Mouse (Mus musculus) v-Abl transformed pro-B cells (cell line): Measurements from ENCODE around the gene Baat.

Source experiments
- in situ Hi-C, 2 experiments: fragments of 400-800 bp; cut with MboI; formaldehyde crosslinking; loops; one replicate each; pipeline ENCODE4 v1.15.1; 2025; ENCODE audit not compliant: unreplicated experiment in 2 of 2

The Baat gene

DNA sequence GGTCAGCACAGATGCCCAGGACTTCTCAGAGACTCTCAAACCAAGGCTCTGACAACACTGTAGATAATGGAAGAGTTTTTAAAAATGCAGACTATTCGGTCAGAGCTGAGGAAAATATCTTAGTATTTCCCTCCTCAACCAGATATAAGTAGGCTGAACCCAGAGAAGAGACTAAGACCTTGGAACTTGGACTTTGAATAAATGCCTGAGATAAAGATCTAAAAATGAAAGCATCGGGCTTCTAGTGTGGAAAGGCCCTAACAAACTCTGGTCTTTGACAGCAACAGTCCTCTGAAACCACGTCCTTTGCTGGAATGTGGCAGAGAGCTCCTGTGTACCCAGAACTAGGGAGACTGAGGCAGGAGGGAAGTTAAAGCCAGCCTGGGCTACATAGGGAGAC is at the start of gene Baat:
Gene Baat (minus strand): TSS at position 172 of the 400 bp plus-strand sequence.
- in situ Hi-C loops: no loop called here

DNA sequence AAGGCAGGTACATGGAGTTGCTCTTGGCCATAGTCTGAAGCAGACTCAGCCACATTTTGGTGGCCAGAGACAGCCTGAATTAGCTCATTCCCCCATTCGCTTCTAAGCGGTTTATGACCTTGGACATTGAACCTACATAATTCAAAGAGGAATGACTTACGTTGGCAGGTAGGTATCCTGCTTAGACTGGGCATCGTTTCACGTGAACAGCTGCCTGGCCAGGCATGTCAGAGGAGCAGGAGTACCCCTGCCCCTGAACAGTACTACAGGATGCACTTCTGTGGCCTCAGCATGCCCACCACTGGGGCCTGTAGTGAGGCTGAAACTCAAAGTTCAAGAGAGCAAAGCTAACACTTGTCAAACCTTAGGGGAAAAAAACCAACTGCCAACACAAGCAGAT is 47.0 kb upstream of the Baat start:
- in situ Hi-C loops: no loop called here

DNA sequence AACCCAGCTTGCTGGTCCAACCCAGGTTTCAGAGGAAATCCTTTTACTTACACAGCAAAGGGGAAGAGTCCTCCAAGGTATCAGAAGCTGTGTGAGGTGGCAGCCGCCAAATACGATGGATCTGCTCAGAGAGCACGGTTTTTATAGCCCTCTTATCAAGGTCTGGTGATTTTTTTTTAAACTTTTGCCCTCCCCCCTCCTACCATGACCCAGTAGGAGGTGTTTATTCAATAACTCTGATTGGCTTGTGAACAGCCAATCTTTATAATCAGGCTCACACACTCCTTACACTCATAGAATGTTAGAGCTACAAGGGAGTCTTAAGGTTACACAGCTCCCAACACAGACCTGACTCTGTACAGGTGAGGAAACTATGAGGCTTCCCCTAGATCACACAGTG is 43.0 kb upstream of the Baat start, which contains the start of gene Aldob:
Gene Aldob (minus strand): TSS at position 164 of the 400 bp plus-strand sequence.
- in situ Hi-C loops: no loop called here

DNA sequence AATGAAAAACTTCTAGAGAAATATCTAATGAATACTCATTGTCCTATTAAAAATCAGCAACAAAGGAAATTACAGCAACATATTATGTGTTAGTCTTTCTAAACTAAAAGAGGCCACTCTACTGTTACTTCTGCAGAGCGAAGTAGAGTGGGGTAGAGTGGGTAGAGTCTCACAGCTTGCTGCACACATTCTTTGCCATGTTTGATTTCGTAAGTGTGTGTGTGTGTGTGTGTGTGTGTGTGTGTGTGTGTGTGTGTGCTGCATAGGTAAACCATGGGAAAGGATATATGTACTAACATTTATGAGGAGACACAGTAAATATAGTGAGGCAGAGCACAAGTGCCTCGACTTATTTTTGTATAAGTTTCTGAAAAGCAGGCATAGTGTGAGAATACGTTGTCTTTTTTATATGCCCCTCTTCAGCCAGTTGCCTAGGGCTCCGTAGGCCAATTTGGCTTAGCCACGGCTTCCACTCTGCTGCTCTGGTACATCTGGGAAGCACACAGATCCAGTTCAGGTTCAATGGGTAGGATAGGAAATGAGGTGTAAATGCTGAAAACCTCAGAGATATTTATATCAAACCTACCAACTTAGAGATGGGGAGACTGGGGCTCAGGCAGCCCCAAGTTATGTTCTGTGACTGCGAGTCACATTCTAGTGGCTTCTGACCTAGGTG is 41.3 kb upstream of the Baat start:
- in situ Hi-C loops: no loop called here

DNA sequence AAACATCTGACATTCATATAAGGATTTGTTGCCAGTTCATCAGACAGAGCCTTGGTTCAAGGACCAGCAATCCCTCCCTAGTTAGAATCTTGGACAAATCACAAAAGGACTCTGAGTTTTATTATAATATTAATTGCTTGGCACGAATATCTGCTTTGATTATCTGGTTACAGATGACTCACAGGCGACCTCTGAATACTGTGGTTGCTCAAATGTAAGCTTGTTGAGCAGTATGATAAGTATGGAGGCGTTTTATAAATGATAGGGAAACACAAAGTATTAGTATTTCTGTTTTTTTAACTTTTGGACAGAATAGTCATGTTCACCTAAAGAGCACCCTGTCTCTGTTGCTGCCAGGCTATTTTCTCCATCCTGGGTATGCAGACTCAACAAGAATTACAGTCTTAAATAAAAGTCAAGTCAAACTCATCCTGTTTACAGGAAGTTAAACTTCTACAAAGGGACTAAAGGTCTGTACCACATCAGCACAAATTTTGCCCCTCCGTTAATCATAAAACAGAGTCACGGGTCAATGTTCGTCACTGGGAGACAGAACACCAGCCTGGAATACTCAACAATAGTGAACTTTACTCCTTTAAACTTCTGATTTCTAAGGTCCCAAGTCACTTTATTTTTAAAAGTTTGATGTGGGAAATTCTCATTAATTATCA is 40.7 kb upstream of the Baat start:
- in situ Hi-C loops: no loop called here

DNA sequence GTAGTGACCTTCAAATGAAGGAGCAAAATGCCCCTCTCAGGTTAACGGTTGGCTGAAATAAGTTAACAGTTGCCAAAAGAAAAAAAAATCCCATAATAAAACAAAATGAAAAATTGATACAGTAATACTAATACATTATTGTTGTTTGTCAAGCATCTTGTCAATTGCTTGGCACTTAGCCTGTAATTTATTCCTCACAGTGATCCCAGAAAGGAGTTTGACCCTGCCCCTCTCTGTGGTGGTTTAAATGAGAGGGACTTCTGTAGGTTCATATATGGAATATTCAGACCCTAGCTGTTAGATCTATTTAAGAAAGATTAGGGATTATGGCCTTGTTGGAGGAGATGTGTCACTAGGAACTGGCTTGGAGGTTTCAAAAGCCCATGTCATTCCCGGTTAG is 39.7 kb upstream of the Baat start:
- in situ Hi-C loops: no loop called here

DNA sequence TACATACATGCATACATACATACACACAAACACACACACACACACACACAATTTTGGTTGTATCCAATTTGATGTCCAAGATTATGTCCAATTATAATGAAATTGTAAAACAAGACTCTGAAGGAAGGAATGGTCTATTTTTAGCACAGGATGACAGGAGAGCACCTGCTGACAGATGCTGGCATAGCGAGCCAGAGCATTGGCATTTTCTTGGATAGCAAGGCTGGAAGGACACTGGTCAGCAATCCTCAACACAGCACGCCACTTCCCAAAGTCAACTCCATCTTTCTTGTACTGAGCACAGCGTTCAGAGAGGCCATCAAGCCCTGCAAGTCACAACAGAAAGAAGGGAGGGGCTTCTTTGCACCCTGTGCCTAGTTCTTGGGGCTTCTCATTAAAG is 34.6 kb upstream of the Baat start:
- in situ Hi-C loops: no loop called here

DNA sequence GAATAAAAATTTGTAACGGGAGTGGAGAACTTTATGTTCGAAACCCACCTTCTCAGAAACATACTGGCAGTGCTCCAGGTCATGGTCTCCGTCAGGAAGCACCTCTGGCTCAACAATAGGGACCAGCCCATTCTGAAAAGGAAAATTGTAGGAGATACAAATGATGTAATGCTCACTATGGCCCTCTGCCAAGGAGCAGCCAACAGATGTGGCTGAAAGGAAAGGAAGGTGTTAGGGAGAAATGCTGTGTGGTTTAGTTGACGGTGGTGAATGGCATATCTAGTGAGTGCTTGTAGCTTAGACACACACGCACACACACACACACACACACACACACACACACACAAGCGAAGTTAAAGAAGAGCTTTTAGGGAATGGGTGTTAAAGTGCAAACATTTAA is 33.3 kb upstream of the Baat start:
- in situ Hi-C loops: no loop called here

DNA sequence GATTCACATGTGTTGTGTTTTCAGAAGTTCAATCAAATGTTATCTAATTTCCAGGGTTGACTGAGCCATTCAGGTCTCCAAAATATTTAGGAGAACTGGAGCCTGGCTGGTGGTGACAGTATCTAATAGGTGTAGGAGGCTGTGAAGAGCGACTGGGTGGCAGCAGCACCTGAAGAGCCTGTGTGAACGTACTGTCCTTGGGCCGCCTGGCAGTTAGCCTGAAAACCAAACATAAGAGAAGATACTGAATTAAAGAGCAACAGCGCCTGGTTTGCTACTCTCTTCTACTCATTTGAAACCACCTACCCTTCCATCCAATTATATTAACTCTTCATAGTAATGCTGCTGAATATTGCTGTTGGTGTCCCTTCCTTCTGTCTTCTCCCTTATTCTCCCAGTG is 30.3 kb upstream of the Baat start:
- in situ Hi-C loops: no loop called here

DNA sequence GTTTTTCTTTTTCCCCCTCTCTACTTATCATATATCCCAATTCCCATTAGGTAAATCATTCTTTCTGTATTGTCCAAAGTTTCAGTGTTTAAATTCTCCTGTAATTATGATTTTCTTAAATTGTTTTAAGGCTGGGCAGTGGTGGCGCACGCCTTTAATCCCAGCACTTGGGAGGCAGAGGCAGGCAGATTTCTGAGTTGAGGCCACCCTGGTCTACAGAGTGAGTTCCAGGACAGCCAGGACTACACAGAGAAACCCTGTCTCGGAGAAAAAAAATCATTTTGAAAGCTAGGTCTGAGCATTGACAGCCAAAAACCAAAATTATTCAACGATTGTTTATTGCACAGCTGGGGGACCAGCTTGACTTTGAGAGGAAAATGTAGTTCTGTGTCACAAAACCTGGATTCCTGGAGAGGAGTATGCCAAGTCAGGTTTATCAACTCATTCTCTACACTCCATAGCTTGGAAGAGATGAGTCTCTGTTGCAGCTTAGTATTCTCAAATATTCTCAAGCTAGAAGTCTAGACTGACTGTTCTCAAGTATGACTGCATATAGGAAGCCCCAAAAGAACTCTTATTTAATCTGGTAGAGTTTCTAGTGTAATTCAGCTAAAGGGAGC is 29.4 kb upstream of the Baat start:
- in situ Hi-C loops: no loop called here

DNA sequence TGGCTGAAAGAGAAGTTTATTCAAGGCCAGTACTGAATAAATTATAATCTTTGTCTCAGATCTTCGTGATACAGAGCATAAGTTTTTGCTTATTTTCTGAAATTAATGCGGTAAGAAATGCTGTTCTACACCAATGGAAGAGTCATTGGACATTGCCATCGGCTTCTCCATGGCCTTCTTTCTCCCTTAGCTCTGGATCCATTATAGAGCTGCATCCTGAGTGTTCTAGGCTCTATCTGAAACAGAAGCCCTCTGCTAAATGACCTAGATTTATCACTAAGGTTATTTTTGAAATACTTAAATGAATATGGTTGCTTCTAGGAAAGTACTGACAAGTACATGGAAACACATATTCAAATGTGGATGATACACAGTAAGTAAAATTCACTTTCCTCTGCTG is 28.7 kb upstream of the Baat start:
- in situ Hi-C loops: no loop called here

DNA sequence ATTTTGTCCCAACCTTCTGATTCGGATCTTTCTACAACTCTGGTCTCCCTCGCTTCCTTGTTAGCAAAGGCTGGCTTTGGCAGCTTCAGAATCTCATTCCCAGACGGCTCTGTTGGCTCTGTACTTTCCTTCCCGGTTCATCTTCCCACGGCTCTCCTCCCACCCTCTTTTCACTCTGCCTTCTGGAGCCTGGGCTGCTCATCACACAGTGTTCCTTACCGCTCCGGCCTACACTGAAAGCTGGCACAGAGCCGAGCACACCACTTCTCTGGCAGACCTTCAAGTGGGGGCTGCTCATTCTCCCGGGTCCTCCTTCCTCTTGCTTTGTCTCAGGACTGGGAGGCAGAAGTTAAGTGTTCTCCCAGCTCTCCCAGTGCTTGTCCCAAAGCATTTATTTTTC is 16.2 kb upstream of the Baat start:
- in situ Hi-C loops: loop anchor here (5.0 kb wide), 2 partner anchors 110 to 370 kb away; partner anchors contain the start of gene Rnf20 (in 2 of the 2)

DNA sequence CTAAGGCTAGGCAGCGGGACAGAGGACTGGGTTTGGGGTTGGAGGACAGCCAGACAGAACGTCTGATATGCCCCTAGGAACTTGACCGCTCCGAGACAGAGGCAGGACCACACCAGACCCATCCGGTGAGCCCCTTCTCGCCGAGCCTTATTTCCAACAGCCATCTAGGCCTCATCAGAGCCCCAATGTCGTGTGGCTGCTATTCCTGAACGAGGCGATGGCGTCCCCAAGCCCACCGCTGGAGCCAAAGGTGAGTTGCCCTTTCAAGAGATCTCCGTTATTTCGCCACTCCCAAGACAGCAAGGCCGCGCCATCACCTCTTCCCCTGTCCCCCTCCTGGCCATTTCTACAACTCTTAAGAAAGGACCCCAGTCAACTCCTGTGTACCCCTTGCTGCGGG is 15.0 kb upstream of the Baat start:
- in situ Hi-C loops: loop anchor here (5.0 kb wide), 2 partner anchors 111 to 369 kb away; partner anchors contain the start of gene Rnf20 (in 2 of the 2)

DNA sequence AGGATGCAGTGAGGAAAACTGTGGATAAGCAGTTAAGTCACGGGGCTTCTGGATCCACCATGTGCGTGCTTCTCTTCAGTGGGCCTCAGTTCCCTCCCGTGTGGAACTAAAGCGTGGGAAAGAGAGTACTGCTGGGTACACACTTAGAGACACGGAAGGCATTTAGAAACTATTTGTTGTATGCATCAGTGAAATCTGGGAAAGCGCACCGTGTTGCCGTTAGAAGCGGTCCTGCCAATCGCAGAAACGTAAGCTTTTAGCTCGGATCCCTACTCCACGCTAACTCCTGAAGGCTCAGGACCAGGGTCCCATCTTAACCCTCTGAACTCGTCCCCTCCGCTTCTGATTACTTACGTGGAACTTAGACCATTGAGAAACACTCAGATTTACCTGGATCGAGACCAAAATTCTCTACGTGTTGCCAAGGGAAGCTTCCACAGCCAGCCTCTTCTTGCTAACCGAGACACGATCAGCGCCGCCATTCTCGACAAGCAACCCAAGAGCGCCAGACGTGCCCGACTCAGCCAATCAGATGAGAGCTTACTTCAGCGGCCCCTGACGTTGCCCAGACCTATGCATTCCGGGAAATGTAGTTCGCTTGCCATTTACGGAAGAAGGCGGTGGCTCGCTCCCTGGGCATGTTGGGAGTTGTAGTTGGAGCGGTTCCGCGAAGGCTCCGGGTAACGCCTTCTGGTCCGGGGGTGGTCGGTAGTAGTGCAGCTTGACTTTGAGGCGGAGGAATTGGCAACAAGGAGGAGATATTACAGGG is 14.4 kb upstream of the Baat start, which contains the start of the genes Mrpl50 and Zfp189:
Gene Mrpl50 (minus strand): TSS at position 522 of the 769 bp plus-strand sequence.
Gene Zfp189 (plus strand): TSS at position 605 of the 769 bp plus-strand sequence.
- in situ Hi-C loops: loop anchor here (5.0 kb wide), 2 partner anchors 112 to 368 kb away; partner anchors contain the start of gene Rnf20 (in 2 of the 2)

DNA sequence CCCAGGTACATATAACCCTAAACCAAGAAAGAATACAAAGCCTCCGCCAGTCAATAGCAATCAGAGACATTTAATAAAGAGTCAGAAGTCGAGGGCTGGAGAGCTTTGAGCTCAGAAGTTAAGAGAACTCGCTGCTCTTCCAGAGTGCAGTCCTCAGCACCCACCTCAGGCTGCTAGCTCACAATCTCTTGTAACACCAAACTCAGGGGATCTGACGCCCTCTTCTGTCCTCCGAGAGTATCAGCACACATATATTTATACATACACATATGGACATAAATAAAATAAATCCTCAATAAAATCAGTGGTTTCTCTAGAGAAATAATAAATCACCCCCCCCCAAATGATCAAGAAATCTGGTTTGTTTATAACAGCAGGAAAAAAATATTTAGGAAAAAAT is 13.1 kb upstream of the Baat start:
- in situ Hi-C loops: loop anchor here in 1 of 2 experiments (10.0 kb wide), 1 partner anchor 365 kb away; no protein-coding TSS in a partner anchor

DNA sequence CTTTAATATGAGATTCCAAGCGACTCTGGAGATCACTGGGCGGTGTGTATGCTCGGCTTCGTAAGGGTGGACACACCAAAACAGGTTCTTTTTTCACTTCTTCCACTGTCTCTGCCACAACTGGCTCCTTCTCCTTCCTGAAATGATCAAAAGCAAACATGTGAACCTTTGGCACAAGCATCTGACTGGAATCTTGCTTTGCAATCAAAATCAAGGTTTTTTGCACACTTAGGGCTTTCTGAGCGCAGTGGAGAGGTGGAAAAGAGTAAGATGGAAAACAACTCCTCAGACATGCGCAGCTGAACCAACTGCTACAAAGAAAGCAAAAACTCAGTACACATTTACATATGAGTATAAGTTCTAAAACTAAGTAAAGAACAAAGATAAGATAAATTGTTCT is 8.1 kb upstream of the Baat start:
- in situ Hi-C loops: loop anchor here in 1 of 2 experiments (10.0 kb wide), 1 partner anchor 360 kb away; no protein-coding TSS in a partner anchor

DNA sequence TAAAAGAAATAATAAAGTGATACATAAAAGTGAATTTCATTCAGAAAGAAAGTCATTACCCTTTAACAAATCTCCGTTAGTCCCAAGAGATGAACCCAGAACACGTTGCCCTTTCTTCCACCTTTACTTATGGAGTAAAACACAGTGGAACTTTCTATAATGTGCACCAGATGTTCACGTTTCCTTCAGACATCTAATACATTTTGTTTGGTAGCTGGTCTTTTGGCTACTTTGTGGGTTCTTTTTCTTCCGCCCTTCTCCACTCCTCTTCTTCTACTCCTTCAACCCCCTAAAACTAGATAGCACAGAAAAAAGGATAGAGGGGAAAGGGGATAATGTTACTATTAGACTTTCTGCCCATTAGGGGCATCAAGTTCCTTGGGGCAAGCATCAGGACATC is 6.3 kb upstream of the Baat start:
- in situ Hi-C loops: loop anchor here in 1 of 2 experiments (10.0 kb wide), 1 partner anchor 358 kb away; no protein-coding TSS in a partner anchor

DNA sequence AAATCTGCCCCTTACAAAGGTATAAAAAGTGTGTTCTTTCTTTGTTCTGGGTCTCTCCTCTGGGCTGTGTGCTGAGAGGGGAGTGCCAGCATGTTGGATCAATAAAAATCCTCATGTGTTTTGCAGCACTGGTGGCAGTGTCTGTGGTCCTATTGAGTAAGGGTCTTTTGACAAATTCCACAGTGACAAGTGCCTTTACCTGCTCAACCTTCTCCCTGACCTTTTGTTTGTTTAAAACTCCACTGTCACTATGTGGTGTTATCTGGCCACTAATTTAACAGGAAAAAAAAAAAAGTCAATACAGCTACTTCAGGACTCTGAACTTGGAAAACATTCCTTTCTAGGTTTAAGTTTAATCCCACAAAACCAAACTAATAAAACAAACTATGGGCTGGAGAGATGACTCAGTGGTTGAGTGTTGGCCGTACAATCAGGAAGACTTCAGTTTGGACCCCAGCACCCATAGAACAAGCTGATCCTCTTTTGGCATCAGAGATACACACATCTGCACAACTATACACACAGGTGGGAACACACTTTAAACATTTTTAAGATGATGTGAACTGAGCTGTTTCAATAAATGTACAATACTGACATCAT is 4.0 kb upstream of the Baat start:
- in situ Hi-C loops: loop anchor here in 1 of 2 experiments (10.0 kb wide), 1 partner anchor 356 kb away; no protein-coding TSS in a partner anchor

DNA sequence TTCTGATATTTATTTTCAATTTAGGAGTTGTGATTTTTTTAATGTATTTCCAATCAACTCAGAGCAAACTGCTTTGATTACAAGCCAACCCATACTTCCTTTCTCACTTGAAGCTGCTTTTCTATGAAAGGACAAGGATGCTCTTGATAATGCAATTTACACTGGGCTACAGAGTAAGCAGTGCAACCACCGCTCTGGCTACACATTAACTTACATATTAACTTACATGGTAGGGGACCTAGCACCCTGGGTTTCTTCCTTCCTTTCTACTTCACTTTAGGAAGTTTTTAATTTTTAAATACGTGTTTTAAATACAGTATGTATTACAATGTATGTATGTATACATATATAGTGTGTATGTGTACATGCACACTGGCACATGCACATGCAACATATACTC is 2.8 kb upstream of the Baat start:
- in situ Hi-C loops: no loop called here

DNA sequence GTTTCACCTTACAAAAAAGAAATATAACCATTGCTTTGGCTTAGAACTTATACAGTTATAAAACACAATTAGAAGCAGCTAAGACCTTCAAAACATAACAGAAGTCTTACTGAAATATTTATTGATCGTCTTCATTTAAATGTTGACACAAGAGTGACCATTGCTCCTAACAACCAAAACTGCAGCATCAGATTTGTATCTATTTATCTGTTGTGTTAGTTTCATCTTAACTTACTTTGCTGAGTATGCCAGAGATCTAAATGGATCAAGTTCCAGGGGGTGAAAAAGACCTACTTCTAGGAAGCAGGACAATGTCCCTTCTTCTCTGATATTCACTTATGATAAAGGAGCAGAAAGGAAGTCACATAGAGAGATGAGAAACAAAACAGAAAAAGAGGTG is 2.8 kb downstream of the Baat start:
- in situ Hi-C loops: no loop called here
